Mouse (Mus musculus): ENCODE measurements at regions not wholly inside any gene's neighbourhood (a gene's known extent, or its start where the extent isn't known, plus 50 kb on each side); places are given as distances from the start of the nearest gene placed in this dataset.

- Histone ChIP-seq H3K27me3 (peaks cover 26% of the 10 kb centered on the region), H3K36me3 (no peaks in the 10 kb centered on the region), H3K4me1 (replicated peaks) (no peaks in the 10 kb centered on the region; the same call in 1 of the 2 replicates), H3K4me2 (no peak overlapping the region), H3K9ac (no peak overlapping the region), H3K9me3 (replicated peaks) (no peaks in the 10 kb centered on the region), H3K4me3 (no peak overlapping the region), H3K27ac (no peak overlapping the region)
- no peak for ATAC-seq (replicated peaks; ENCODE audit: insufficient number of reproducible peaks, insufficient read depth, low FRiP score, low read depth)
- 76% methylated on average over 6 of the region's 6 CpGs for WGBS
Observed at GRCm38 (mm10) chr6:99818486-99818885, 92.3 kb upstream of the Prok2 start.

GRCm38 (mm10) chr6:99817245-99817644 is 91.1 kb upstream of the Prok2 start:
- Histone ChIP-seq H3K27me3 (peaks cover 26% of the 10 kb centered on the region), H3K9ac (no peak overlapping the region), H3K4me2 (no peak overlapping the region), H3K36me3 (no peaks in the 10 kb centered on the region), H3K4me1 (replicated peaks) (no peaks in the 10 kb centered on the region; the same call in 1 of the 2 replicates), H3K27ac (no peak overlapping the region), H3K9me3 (replicated peaks) (no peaks in the 10 kb centered on the region), H3K4me3 (no peak overlapping the region)
- WGBS, result 86% methylated on average over 1 of the region's 1 CpGs
- ATAC-seq (replicated peaks; ENCODE audit: insufficient number of reproducible peaks, insufficient read depth, low FRiP score, low read depth), result no peak

- Histone ChIP-seq H3K9me3 (replicated peaks) (no peaks in the 10 kb centered on the region), H3K4me1 (replicated peaks) (peaks cover 13% of the 10 kb centered on the region), H3K36me3 (no peaks in the 10 kb centered on the region), H3K9ac (no peak overlapping the region), H3K27ac (no peak overlapping the region), H3K27me3 (peaks cover 25% of the 10 kb centered on the region), H3K4me3 (no peak overlapping the region), H3K4me2 (no peak overlapping the region)
- no peak for ATAC-seq (replicated peaks; ENCODE audit: insufficient number of reproducible peaks, insufficient read depth, low FRiP score, low read depth)
- 76% methylated on average over 4 of the region's 4 CpGs for WGBS
Observed at GRCm38 (mm10) chr6:99813102-99813501, 86.9 kb upstream of the Prok2 start.

GRCm38 (mm10) chr6:99811842-99812241 is 85.7 kb upstream of the Prok2 start:
- Histone ChIP-seq H3K27me3 (peaks cover 13% of the 10 kb centered on the region), H3K36me3 (no peaks in the 10 kb centered on the region), H3K9ac (no peak overlapping the region), H3K4me3 (no peak overlapping the region), H3K4me1 (replicated peaks) (peaks cover 13% of the 10 kb centered on the region), H3K9me3 (replicated peaks) (no peaks in the 10 kb centered on the region), H3K4me2 (no peak overlapping the region), H3K27ac (no peak overlapping the region)
- no peak for ATAC-seq (replicated peaks; ENCODE audit: insufficient number of reproducible peaks, insufficient read depth, low FRiP score, low read depth)
- 78% methylated on average over 4 of the region's 4 CpGs for WGBS

- no peaks in the 10 kb centered on the region for H3K9me3 ChIP-seq (replicated peaks)
- peaks cover 6% of the 10 kb centered on the region for H3K27me3 ChIP-seq
- H3K4me2 ChIP-seq, result no peak overlapping the region
- no peaks in the 10 kb centered on the region for H3K36me3 ChIP-seq
- ATAC-seq (replicated peaks; ENCODE audit: insufficient number of reproducible peaks, insufficient read depth, low FRiP score, low read depth), result peak; percentile 75
- H3K27ac ChIP-seq, result peak overlapping the region; percentile 44
- H3K4me1 ChIP-seq (replicated peaks), result peaks cover 13% of the 10 kb centered on the region
- H3K4me3 ChIP-seq, result no peak overlapping the region
- whole genome bisulfite sequencing, result 42% methylated on average over 9 of the region's 9 CpGs
- H3K9ac ChIP-seq, result no peak overlapping the region
Observed at GRCm38 (mm10) chr6:99810974-99811798, 85.0 kb upstream of the Prok2 start.

- no peak overlapping the region for H3K4me3 ChIP-seq
- no peak for ATAC-seq (replicated peaks; ENCODE audit: insufficient number of reproducible peaks, insufficient read depth, low FRiP score, low read depth)
Observed at GRCm38 (mm10) chr6:99804905-99805245, 78.7 kb upstream of the Prok2 start.

GRCm38 (mm10) chr6:99803983-99804904 is 78.1 kb upstream of the Prok2 start:
- H3K4me1 ChIP-seq (replicated peaks), result peaks cover 21% of the 10 kb centered on the region
- 19% methylated on average over 25 of the region's 25 CpGs for WGBS
- no peak overlapping the region for H3K27ac ChIP-seq
- H3K4me3 ChIP-seq, result no peak overlapping the region
- peaks cover 11% of the 10 kb centered on the region for H3K27me3 ChIP-seq
- H3K4me2 ChIP-seq, result peak overlapping the region; percentile 31
- ATAC-seq (replicated peaks; ENCODE audit: insufficient number of reproducible peaks, insufficient read depth, low FRiP score, low read depth), result peak; percentile 61
- no peaks in the 10 kb centered on the region for H3K9me3 ChIP-seq (replicated peaks)
- no peaks in the 10 kb centered on the region for H3K36me3 ChIP-seq
- H3K9ac ChIP-seq, result no peak overlapping the region

More at GRCm38 (mm10) chr6:99804905-99805245, 78.7 kb upstream of the Prok2 start:
- Histone ChIP-seq H3K4me2 (peak overlapping the region; percentile 31), H3K27me3 (peaks cover 11% of the 10 kb centered on the region), H3K36me3 (no peaks in the 10 kb centered on the region), H3K9ac (no peak overlapping the region), H3K9me3 (replicated peaks) (no peaks in the 10 kb centered on the region), H3K4me1 (replicated peaks) (peaks cover 21% of the 10 kb centered on the region), H3K27ac (no peak overlapping the region)
- WGBS, result 17% methylated on average over 10 of the region's 10 CpGs

- Histone ChIP-seq H3K4me3 (no peak overlapping the region), H3K9me3 (replicated peaks) (no peaks in the 10 kb centered on the region), H3K36me3 (no peaks in the 10 kb centered on the region), H3K27ac (no peak overlapping the region), H3K27me3 (peaks cover 11% of the 10 kb centered on the region), H3K9ac (no peak overlapping the region), H3K4me1 (replicated peaks) (peaks cover 21% of the 10 kb centered on the region), H3K4me2 (peak overlapping the region; percentile 9; the same call in 1 of the 2 replicates)
- ATAC-seq (replicated peaks; ENCODE audit: insufficient number of reproducible peaks, insufficient read depth, low FRiP score, low read depth), result no peak
- 43% methylated on average over 6 of the region's 6 CpGs for WGBS
Observed at GRCm38 (mm10) chr6:99800919-99801318, 74.7 kb upstream of the Prok2 start.

- H3K9me3 ChIP-seq (replicated peaks), result no peaks in the 10 kb centered on the region
- 33% methylated on average over 14 of the region's 14 CpGs for WGBS
- ATAC-seq (replicated peaks; ENCODE audit: insufficient number of reproducible peaks, insufficient read depth, low FRiP score, low read depth), result 0 out of 2 replicates have a peak, but pooled peaks have one; percentile 37
- H3K4me1 ChIP-seq (replicated peaks), result peaks cover 21% of the 10 kb centered on the region
- peaks cover 9% of the 10 kb centered on the region for H3K27me3 ChIP-seq
- no peak overlapping the region for H3K4me3 ChIP-seq
- no peaks in the 10 kb centered on the region for H3K36me3 ChIP-seq
- peak overlapping the region; percentile 9; the same call in 1 of the 2 replicates for H3K4me2 ChIP-seq
- no peak overlapping the region for H3K9ac ChIP-seq
- H3K27ac ChIP-seq, result no peak overlapping the region
Observed at GRCm38 (mm10) chr6:99800324-99800723, 74.1 kb upstream of the Prok2 start.

- Histone ChIP-seq H3K4me1 (replicated peaks) (peaks cover 13% of the 10 kb centered on the region), H3K27ac (no peak overlapping the region), H3K9ac (no peak overlapping the region), H3K36me3 (no peaks in the 10 kb centered on the region), H3K4me2 (no peak overlapping the region), H3K27me3 (0 out of 2 replicates have a peak, but pooled peaks cover 12% of the 10 kb centered on the region), H3K9me3 (replicated peaks) (no peaks in the 10 kb centered on the region), H3K4me3 (no peak overlapping the region)
- WGBS, result 87% methylated on average over 12 of the region's 12 CpGs
- no peak for ATAC-seq (replicated peaks; ENCODE audit: insufficient number of reproducible peaks, insufficient read depth, low FRiP score, low read depth)
Observed at GRCm38 (mm10) chr6:99796390-99796789, 70.2 kb upstream of the Prok2 start.

- no peak for ATAC-seq (replicated peaks; ENCODE audit: insufficient number of reproducible peaks, insufficient read depth, low FRiP score, low read depth)
- H3K27ac ChIP-seq, result no peak overlapping the region
- no peaks in the 10 kb centered on the region for H3K9me3 ChIP-seq (replicated peaks)
- H3K36me3 ChIP-seq, result no peaks in the 10 kb centered on the region
- H3K4me1 ChIP-seq (replicated peaks), result no peaks in the 10 kb centered on the region
- H3K4me2 ChIP-seq, result no peak overlapping the region
- H3K27me3 ChIP-seq, result 0 out of 2 replicates have a peak, but pooled peaks cover 12% of the 10 kb centered on the region
- H3K4me3 ChIP-seq, result no peak overlapping the region
- no peak overlapping the region for H3K9ac ChIP-seq
- 60% methylated on average over 10 of the region's 10 CpGs for WGBS
Observed at GRCm38 (mm10) chr6:99793546-99793945, 67.4 kb upstream of the Prok2 start.

All from heart, embryonic 15.5 days (tissue).